Mouse (Mus musculus): Measurements from ENCODE around the gene Lhx2. TPM values are rescaled to one million over a fixed set of nuclear protein-coding genes. Genes with fewer than 3 reads are reported as not detected.

Lhx2 gene
- polyA plus RNA-seq (2014; fragmentation: Nextera tagmentation; extraction: Ambion mirVana) = 175 and 195 TPM in 2 replicates

DNA sequence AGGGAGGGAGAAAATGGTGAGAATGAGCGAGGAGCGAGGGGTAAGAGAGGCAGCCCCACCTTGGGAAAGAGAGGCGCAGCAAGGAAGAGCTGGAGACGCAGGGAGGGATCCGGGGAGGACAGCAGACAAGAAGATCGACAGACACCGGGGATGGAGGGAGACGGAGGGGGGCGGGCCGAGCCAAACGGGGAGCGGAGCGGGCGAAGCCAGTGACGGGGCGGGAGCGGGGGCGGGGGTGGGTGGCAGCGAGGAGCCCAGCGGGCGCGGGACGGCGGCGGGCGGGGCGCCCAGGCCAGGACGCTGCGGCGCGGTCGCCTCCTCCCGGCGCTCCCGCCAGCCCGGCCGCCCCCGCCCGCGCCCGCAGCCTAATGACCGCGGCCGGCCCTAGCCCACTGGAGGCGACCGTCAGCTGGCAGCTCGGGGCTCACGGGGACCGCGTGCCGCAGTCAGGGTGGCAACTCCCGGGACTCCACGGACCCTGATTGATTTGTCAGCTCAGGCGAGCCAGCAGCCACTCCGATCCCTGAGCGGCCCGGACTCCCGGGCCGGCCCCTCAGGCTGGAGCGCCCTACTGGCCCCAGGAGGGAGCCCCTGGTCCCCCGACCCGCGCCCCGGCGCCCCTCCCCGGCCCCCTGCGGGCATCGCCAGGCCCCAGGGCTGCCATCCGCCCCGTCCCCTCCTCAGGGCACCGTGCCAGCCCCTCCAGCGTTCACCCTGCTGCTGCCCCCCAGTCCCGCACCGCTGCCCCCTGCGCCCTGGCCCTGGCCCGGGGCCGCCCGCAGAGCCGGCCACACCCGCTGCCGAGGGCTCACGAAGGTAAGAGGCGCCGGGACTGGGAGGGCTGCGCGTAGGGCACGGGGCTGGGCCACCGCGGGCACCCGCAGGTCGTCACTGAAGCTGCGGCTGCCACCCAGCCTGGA lies at the start of gene Lhx2:
Gene Lhx2, plus strand, starts transcription at position 292 of the 920 bp plus-strand sequence.
- H3K9ac ChIP-seq (ENCODE audit: low read length) = peak within 1 kb of the TSS; percentile 97
- peak within 1 kb of the TSS; percentile 81 for H3K27ac ChIP-seq (ENCODE audit: low read depth, low read length)
- no peaks in the 10 kb centered on the region for H3K9me3 ChIP-seq (ENCODE audit: control insufficient read depth, low read length)
- H3K4me1 ChIP-seq (replicated peaks; ENCODE audit: control insufficient read depth, insufficient read depth, low read length) = peaks cover 10% of the 10 kb centered on the region
- DNase-seq (ENCODE audit: low spot score) (peak; percentile 83), ATAC-seq (replicated peaks; ENCODE audit: low FRiP score) (peak; percentile 67)
- WGBS = under 1% methylated on average over 69 of the region's 92 CpGs
- peaks cover 38% of the 10 kb centered on the region for H3K27me3 ChIP-seq (ENCODE audit: control insufficient read depth, insufficient read depth, low read length)
- H3K36me3 ChIP-seq (ENCODE audit: control insufficient read depth, insufficient read depth, low read length) = no peaks in the 10 kb centered on the region
- peak within 1 kb of the TSS; percentile 76 for H3K4me3 ChIP-seq (ENCODE audit: low read depth, low read length)
- peak within 1 kb of the TSS; percentile 92 for H3K4me2 ChIP-seq (ENCODE audit: low read depth, low read length, severe bottlenecking)

DNA sequence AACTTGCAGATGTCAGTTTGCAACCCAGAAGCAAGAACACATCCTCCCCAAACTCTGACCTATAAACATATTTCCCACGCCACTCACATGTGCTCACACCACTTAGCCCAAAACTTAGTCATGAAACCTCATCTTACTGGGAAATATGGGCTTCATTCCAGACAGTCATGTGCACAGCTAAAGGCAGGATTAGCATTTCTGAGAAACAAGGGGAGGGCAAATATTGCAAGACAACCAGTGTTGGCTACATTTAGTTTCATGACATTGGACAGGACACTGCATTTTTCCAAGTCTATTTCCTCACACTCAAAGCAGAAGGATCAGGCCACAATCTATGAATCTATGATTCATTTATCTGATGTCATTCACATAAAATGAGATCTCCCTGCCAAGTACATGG lies 47.6 kb upstream of the Lhx2 start:
- 79% methylated on average over 1 of the region's 1 CpGs for WGBS
- H3K27me3 ChIP-seq (ENCODE audit: control insufficient read depth, insufficient read depth, low read length) = no peaks in the 10 kb centered on the region
- DNase-seq (ENCODE audit: low spot score) = no peak
- no peak overlapping the region for H3K9ac ChIP-seq (ENCODE audit: low read length)
- H3K4me2 ChIP-seq (ENCODE audit: low read depth, low read length, severe bottlenecking) = no peak overlapping the region
- H3K36me3 ChIP-seq (ENCODE audit: control insufficient read depth, insufficient read depth, low read length) = no peaks in the 10 kb centered on the region
- H3K4me1 ChIP-seq (replicated peaks; ENCODE audit: control insufficient read depth, insufficient read depth, low read length) = no peaks in the 10 kb centered on the region; the same call in 1 of the 2 replicates
- H3K27ac ChIP-seq (ENCODE audit: low read depth, low read length) = no peak overlapping the region
- H3K9me3 ChIP-seq (ENCODE audit: control insufficient read depth, low read length) = no peaks in the 10 kb centered on the region
- ATAC-seq (replicated peaks; ENCODE audit: low FRiP score) = no peak
- no peak overlapping the region for H3K4me3 ChIP-seq (ENCODE audit: low read depth, low read length)

DNA sequence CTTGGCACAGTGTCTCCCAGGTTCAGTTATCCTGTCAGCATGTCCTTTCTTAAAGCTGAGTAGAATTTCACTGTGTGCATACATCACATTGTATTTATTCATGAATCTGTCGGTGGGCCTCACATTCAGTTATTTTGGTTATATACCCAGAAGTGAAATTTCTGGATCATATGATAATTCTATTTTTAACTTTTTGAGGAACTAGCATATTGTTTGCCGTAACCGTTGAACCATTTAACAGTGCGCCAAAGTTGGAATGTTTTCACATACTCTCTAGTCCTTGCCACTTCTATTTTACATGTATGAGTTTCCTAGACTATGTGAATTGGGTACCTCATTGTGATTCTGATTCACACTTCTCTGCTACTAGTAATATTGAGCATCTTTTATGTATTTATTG lies 43.1 kb upstream of the Lhx2 start:
- H3K9me3 ChIP-seq (ENCODE audit: control insufficient read depth, low read length) = no peaks in the 10 kb centered on the region
- H3K4me1 ChIP-seq (replicated peaks; ENCODE audit: control insufficient read depth, insufficient read depth, low read length) = peaks cover 3% of the 10 kb centered on the region; the same call in 1 of the 2 replicates
- H3K4me3 ChIP-seq (ENCODE audit: low read depth, low read length) = no peak overlapping the region
- ATAC-seq (replicated peaks; ENCODE audit: low FRiP score) (no peak), DNase-seq (ENCODE audit: low spot score) (no peak)
- no peak overlapping the region for H3K27ac ChIP-seq (ENCODE audit: low read depth, low read length)
- H3K36me3 ChIP-seq (ENCODE audit: control insufficient read depth, insufficient read depth, low read length) = no peaks in the 10 kb centered on the region
- 96% methylated on average over 4 of the region's 4 CpGs for WGBS
- H3K9ac ChIP-seq (ENCODE audit: low read length) = no peak overlapping the region
- H3K27me3 ChIP-seq (ENCODE audit: control insufficient read depth, insufficient read depth, low read length) = no peaks in the 10 kb centered on the region
- H3K4me2 ChIP-seq (ENCODE audit: low read depth, low read length, severe bottlenecking) = no peak overlapping the region

DNA sequence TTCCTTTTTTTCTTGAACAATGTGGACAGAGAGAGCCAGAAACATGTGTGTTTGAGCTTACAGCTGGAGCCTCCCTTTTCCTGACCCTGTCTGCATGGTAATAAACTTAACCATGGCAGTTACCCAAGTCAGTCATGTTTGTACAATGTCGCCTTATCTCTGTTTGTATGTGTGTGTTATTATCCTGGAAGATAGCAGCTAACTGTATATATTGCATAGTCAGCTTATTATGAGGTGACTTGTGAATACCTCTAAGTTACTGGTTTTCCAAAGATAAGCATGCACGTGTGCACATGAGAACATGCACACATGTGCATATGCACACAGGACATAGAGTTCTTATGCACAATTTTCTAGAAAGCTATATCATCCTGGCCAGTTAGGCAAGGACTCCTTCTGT lies 38.1 kb upstream of the Lhx2 start:
- Histone ChIP-seq H3K4me1 (replicated peaks; ENCODE audit: control insufficient read depth, insufficient read depth, low read length) (peaks cover 3% of the 10 kb centered on the region; the same call in 1 of the 2 replicates), H3K9ac (ENCODE audit: low read length) (no peak overlapping the region), H3K4me2 (ENCODE audit: low read depth, low read length, severe bottlenecking) (no peak overlapping the region), H3K36me3 (ENCODE audit: control insufficient read depth, insufficient read depth, low read length) (no peaks in the 10 kb centered on the region), H3K4me3 (ENCODE audit: low read depth, low read length) (no peak overlapping the region), H3K27ac (ENCODE audit: low read depth, low read length) (no peak overlapping the region), H3K9me3 (ENCODE audit: control insufficient read depth, low read length) (no peaks in the 10 kb centered on the region), H3K27me3 (ENCODE audit: control insufficient read depth, insufficient read depth, low read length) (no peaks in the 10 kb centered on the region)
- DNase-seq (ENCODE audit: low spot score) (no peak), ATAC-seq (replicated peaks; ENCODE audit: low FRiP score) (no peak)
- 93% methylated on average over 2 of the region's 2 CpGs for WGBS

DNA sequence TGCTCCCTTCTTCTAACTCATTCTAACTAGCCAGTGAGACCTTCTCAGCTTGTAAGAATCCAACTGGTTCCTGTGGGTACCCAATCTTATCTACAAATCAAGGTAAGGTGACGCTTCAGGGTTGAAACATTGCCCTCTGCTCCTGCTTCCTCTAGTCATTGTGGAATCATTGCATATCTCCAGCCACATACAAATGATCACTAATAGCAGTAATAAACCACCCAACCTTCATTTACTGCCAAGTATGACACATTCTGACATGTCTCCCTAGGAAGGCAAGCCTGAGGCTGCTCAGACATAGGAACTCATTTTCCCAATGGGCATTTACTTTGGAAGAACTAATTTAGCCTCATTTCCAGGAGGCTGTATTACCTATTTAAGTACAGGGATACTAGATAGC lies 33.9 kb upstream of the Lhx2 start:
- Histone ChIP-seq H3K9me3 (ENCODE audit: control insufficient read depth, low read length) (no peaks in the 10 kb centered on the region), H3K36me3 (ENCODE audit: control insufficient read depth, insufficient read depth, low read length) (no peaks in the 10 kb centered on the region), H3K4me2 (ENCODE audit: low read depth, low read length, severe bottlenecking) (no peak overlapping the region), H3K4me1 (replicated peaks; ENCODE audit: control insufficient read depth, insufficient read depth, low read length) (peaks cover under 1% of the 10 kb centered on the region; the same call in 1 of the 2 replicates), H3K4me3 (ENCODE audit: low read depth, low read length) (no peak overlapping the region), H3K27ac (ENCODE audit: low read depth, low read length) (no peak overlapping the region), H3K27me3 (ENCODE audit: control insufficient read depth, insufficient read depth, low read length) (no peaks in the 10 kb centered on the region), H3K9ac (ENCODE audit: low read length) (no peak overlapping the region)
- DNase-seq (ENCODE audit: low spot score) (no peak), ATAC-seq (replicated peaks; ENCODE audit: low FRiP score) (no peak)
- 94% methylated on average over 1 of the region's 1 CpGs for WGBS

DNA sequence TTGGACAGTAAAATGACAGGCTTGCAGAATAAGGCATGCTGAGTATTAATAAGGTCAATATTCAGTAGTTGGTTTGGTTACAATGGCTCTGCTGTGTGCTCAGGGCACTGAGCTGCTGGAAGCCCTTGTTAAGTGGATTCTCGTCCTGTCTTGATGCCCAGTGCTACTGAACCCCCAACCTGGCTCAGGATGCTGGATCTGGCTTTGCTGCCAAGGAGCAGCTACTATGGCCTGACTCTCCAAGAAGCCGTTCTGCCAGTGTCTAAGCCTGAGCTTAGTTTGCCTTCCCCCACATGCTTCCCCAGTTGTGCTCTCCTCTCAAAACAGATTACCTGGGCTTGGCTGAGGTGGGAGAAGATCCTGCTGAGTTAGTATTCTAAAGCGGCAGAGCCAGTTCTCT lies 26.2 kb upstream of the Lhx2 start:
- Histone ChIP-seq H3K9me3 (ENCODE audit: control insufficient read depth, low read length) (no peaks in the 10 kb centered on the region), H3K36me3 (ENCODE audit: control insufficient read depth, insufficient read depth, low read length) (no peaks in the 10 kb centered on the region), H3K4me1 (replicated peaks; ENCODE audit: control insufficient read depth, insufficient read depth, low read length) (no peaks in the 10 kb centered on the region), H3K4me3 (ENCODE audit: low read depth, low read length) (no peak overlapping the region), H3K9ac (ENCODE audit: low read length) (no peak overlapping the region), H3K27me3 (ENCODE audit: control insufficient read depth, insufficient read depth, low read length) (no peaks in the 10 kb centered on the region), H3K4me2 (ENCODE audit: low read depth, low read length, severe bottlenecking) (no peak overlapping the region), H3K27ac (ENCODE audit: low read depth, low read length) (no peak overlapping the region)
- WGBS = 33% methylated on average over 3 of the region's 3 CpGs
- ATAC-seq (replicated peaks; ENCODE audit: low FRiP score) = no peak
- no peak for DNase-seq (ENCODE audit: low spot score)

DNA sequence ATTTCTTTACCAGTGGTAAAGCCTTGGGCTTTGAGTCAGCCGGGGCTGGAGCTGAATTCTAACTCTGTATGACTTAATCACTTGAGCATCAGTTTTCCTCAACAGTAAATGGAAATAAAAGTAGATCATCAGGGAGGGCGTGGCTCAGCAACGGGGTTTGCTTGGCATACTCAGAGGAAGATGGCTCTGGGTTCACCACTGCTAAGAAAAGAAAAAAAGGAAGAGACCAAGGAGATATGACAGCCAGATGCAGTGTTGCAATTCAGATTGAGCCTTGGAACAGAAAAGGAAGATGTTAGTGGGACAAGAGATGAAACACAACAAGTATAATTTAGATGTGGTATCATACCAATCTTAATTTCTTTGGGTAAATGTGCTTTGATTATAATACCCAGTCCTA lies 25.7 kb upstream of the Lhx2 start:
- Histone ChIP-seq H3K4me1 (replicated peaks; ENCODE audit: control insufficient read depth, insufficient read depth, low read length) (no peaks in the 10 kb centered on the region), H3K27me3 (ENCODE audit: control insufficient read depth, insufficient read depth, low read length) (no peaks in the 10 kb centered on the region), H3K9me3 (ENCODE audit: control insufficient read depth, low read length) (no peaks in the 10 kb centered on the region), H3K36me3 (ENCODE audit: control insufficient read depth, insufficient read depth, low read length) (no peaks in the 10 kb centered on the region), H3K27ac (ENCODE audit: low read depth, low read length) (no peak overlapping the region), H3K4me2 (ENCODE audit: low read depth, low read length, severe bottlenecking) (no peak overlapping the region), H3K4me3 (ENCODE audit: low read depth, low read length) (no peak overlapping the region), H3K9ac (ENCODE audit: low read length) (no peak overlapping the region)
- DNase-seq (ENCODE audit: low spot score) (no peak), ATAC-seq (replicated peaks; ENCODE audit: low FRiP score) (no peak)
- 53% methylated on average over 3 of the region's 3 CpGs for WGBS

DNA sequence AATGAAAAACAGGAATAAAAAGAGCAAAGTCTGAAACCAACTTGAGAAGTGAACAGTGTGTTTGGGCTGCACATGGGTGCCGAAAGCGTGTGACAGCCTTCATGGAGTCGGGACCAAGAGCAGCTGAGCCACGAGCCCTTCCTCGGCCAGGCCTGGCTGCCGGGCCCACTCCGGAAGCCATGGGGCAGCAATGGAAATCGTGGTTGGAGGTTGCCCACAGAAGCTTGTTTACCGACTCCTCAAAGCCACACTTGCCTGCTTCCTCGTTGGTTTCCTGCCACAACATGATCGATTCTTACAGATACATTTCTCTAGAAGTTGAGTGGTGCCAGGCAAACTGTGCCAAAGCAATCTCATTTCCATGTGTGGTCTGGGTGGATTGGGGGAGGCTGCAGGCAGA lies 20.0 kb upstream of the Lhx2 start:
- Histone ChIP-seq H3K27ac (ENCODE audit: low read depth, low read length) (no peak overlapping the region), H3K9ac (ENCODE audit: low read length) (no peak overlapping the region), H3K36me3 (ENCODE audit: control insufficient read depth, insufficient read depth, low read length) (no peaks in the 10 kb centered on the region), H3K4me1 (replicated peaks; ENCODE audit: control insufficient read depth, insufficient read depth, low read length) (no peaks in the 10 kb centered on the region), H3K4me2 (ENCODE audit: low read depth, low read length, severe bottlenecking) (no peak overlapping the region), H3K27me3 (ENCODE audit: control insufficient read depth, insufficient read depth, low read length) (no peaks in the 10 kb centered on the region), H3K4me3 (ENCODE audit: low read depth, low read length) (no peak overlapping the region), H3K9me3 (ENCODE audit: control insufficient read depth, low read length) (no peaks in the 10 kb centered on the region)
- no peak for ATAC-seq (replicated peaks; ENCODE audit: low FRiP score)
- 93% methylated on average over 11 of the region's 11 CpGs for WGBS
- DNase-seq (ENCODE audit: low spot score) = no peak

DNA sequence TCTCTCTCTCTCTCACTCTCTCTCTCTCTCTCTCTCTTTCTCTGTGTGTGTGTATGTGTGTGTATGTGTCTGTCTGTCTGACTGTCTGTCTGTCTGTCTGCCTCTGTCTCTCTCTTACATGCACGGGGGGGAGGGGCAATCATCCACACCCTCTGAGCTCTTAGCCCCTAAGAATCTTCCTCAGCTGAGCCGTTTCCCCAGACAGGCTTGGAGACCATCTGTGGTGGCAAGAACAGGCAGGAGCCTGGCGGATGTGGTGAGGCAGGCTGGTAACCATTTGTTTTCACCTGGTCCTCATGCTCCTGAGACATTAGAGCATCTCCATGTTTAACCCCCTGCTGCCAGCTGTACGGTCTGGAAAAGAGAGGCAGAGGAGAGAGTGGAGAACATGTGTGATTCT lies 18.2 kb upstream of the Lhx2 start:
- Histone ChIP-seq H3K27me3 (ENCODE audit: control insufficient read depth, insufficient read depth, low read length) (no peaks in the 10 kb centered on the region), H3K27ac (ENCODE audit: low read depth, low read length) (no peak overlapping the region), H3K36me3 (ENCODE audit: control insufficient read depth, insufficient read depth, low read length) (no peaks in the 10 kb centered on the region), H3K4me3 (ENCODE audit: low read depth, low read length) (no peak overlapping the region), H3K9ac (ENCODE audit: low read length) (no peak overlapping the region), H3K4me2 (ENCODE audit: low read depth, low read length, severe bottlenecking) (no peak overlapping the region), H3K9me3 (ENCODE audit: control insufficient read depth, low read length) (no peaks in the 10 kb centered on the region), H3K4me1 (replicated peaks; ENCODE audit: control insufficient read depth, insufficient read depth, low read length) (no peaks in the 10 kb centered on the region)
- 75% methylated on average over 4 of the region's 4 CpGs for WGBS
- no peak for ATAC-seq (replicated peaks; ENCODE audit: low FRiP score)
- DNase-seq (ENCODE audit: low spot score) = no peak
